Mouse (Mus musculus) ES-CJ7 (cell line): ENCODE data around the gene Runx2.
A peak's percentile ranks its signal among the peaks of the same experiment; 100 is the strongest.

ENCODE experiments used
- DNase-seq: peaks from one replicate; pipeline ENCODE4 v3.0.0; 2011; ENCODE audit warnings: low read depth, low spot score

The Runx2 gene

DNA sequence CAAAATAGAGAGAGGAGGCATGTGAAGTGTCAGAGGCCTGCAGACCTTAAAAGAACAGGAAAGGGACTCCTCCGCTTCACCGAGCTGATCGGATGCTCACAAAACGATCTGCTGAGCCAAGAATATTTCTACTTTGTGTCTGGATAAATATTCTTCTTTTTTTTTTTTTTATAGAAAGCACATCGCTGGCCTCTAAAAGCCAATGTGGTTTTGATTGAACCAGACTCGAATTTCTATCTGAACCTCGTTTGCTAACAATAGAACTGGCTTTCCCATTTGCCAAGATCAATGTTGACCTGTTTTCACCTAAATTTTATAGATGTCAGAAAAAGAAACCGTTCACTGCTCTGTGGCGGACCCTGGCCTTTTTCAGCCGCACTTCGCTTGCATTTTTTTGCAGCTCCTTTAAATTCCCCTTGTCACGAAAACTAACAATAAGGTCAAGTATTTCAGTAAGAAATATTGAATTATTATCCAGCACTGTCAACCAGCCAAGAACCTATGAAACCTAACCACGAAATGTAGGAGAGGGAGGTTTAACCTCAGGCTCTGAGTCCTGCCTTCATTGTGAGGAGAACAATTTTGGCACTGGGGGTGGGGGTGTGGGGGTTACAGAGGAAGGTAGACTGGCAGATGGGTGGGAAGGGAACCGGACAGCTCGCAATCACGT, 222.4 kb downstream of the Runx2 start:
- no peak for DNase-seq

DNA sequence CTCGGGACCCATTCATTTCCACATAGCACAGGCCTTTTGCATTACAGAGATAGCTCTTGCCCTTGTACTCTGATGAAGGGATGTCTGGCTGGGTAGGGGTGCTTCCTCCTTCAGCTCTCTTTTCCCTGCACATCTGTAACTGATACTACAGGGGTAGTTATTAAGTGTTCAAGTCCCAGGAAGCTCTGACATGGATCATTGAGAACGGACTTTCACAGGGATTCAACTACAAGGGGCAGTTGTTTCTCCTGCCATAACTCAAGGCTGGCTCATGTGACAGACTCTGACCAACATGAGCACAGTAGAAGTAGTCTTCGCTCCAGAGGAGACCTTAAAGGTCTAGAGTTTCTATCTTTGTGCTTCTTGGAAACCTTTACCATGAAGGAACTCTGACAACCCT, 226.1 kb downstream of the Runx2 start:
- no peak for DNase-seq

- peak; percentile 21 for DNase-seq
These were observed 226.6 kb downstream of the Runx2 start for GRCm38 (mm10) chr17:44588020-44588419.

- no peak for DNase-seq
These were observed 228.4 kb downstream of the Runx2 start for GRCm38 (mm10) chr17:44586196-44586595.

GRCm38 (mm10) chr17:44584781-44585180, 229.8 kb downstream of the Runx2 start:
- DNase-seq: no peak

DNA sequence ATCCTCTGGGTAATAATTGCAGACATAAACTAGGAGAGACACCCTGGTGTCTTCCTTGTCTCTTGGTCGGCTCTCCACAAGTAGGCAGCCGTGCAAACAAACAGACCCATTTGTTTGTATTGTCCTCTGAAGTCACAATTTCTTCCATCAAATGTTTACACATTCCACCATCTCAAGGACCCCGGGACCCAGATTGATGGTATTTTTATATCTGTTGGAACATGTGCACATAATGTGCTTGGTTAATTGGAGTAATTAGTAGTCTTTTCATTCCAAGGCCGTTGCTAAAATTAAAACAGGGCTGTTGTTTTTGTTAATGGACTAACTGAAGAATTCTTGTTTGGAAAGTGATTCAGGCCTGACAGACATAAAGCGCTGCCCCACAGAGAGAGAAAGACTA, 236.8 kb downstream of the Runx2 start:
- DNase-seq: no peak

- no peak for DNase-seq
These were observed 243.7 kb downstream of the Runx2 start for GRCm38 (mm10) chr17:44570899-44571298.

DNA sequence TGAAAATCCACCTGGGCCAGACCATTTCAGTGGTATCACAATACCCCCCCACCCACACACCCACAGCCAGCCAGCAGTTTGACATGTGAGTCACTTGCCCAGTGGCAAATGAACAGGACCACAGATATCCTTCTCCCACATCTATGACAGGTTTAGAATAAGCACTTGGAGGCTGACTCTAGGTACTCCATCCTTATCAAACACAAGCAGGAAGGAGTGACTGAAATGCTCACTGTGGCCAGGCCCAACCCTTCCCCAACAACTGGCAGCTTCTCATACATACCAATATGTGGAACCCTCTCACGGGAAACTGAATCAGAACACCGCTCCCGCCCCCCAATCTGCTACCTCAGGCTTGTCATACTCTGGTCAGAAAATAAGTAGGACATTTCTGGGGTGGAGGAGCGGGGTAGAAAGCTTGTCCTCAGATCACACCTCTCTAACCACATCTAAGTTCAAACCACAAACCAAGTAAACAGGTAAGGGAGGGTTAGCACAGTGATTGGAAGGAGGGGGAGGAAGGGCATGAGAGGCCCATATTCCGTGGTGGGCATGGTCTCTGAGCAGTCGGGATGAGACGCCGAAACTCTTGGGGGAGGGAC, 245.5 kb downstream of the Runx2 start:
- no peak for DNase-seq

- DNase-seq: no peak
These were observed 247.6 kb downstream of the Runx2 start for GRCm38 (mm10) chr17:44566992-44567391.

GRCm38 (mm10) chr17:44565884-44566515, 248.6 kb downstream of the Runx2 start:
- DNase-seq: no peak

DNA sequence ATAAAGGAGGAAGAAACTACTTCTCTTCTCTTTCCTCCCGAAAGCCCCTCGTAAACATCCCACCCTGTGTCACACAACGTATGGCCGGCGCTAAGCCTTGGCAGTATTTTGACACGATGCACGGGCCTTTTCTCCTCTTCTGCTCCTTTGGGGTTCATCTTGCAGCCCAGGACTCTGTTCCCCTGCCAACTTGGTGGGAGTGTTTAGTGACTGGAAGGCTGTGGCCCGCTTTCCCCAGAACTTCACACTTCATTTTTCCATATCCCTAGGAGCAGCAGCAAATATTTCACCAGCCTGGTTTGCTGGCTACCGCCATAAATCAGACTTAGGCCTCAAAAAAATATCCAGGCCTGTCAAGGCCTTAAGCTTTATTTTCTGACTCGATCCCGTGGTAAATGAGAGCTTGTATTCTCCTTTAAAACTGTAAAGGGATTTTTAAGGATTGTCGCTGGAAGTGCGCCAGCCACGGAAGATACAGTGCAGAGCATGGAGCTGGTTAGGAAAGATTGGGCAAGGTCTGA, 249.2 kb downstream of the Runx2 start:
- DNase-seq: no peak

GRCm38 (mm10) chr17:44564611-44565198, 249.9 kb downstream of the Runx2 start:
- no peak for DNase-seq

GRCm38 (mm10) chr17:44560016-44560415, 254.6 kb downstream of the Runx2 start:
- no peak for DNase-seq

- no peak for DNase-seq
These were observed 257.1 kb downstream of the Runx2 start for GRCm38 (mm10) chr17:44557199-44558111.

DNA sequence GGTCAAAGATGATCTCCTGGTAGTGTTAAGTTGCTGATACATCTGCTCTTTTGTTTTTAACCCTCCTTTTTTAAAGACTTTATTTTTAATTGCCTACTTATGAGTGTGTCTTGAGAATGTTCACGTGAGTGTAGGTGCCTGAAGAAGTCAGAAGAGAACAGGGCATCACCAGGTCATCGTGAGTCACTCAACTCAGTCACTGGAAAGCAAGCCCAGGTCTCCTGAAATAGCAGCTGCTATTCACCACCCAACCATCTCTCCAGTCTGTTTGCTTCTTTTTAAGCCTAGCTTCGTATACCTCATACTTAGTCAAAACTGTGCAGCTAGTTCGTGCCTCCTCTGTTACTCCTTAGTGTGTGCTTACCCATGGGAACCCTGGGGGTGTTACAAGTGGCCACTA, 259.7 kb downstream of the Runx2 start:
- no peak for DNase-seq

GRCm38 (mm10) chr17:44549551-44549950, 265.0 kb downstream of the Runx2 start:
- DNase-seq: no peak

GRCm38 (mm10) chr17:44547922-44548321, 266.7 kb downstream of the Runx2 start:
- DNase-seq: no peak

DNA sequence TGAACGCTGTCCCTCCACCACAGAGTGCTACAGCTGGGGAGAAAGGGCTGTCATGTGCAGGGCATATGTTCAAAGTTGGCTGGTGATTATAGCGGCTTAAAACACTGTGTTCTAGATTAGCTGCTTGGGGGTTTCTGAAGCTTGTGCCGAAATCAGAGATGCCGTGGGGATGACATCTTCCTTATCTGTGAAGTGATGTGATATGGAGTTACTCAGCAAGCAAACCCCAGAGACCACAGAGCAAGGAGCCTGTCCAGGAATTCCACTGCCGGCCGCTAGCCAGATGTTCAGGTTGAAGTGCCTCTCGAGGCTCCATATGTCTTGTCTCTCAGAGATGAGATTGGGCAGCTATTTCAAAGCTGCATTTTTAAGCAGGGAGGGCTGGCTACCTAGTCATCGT, 267.8 kb downstream of the Runx2 start:
- DNase-seq: no peak

- no peak for DNase-seq
These were observed 269.3 kb downstream of the Runx2 start for GRCm38 (mm10) chr17:44545141-44545813.

- DNase-seq: no peak
These were observed 271.9 kb downstream of the Runx2 start for GRCm38 (mm10) chr17:44542706-44543105.

- no peak for DNase-seq
These were observed 273.9 kb downstream of the Runx2 start for GRCm38 (mm10) chr17:44540699-44541098.
